Mouse (Mus musculus): ENCODE results near the gene Efcab7. TPM values are rescaled to one million over a fixed set of nuclear protein-coding genes. Genes with fewer than 3 reads are reported as not detected.

Gene Efcab7
- total RNA-seq, 4 experiments from 2014 or later, result 0.34 to 2.0 (median 1.5) TPM

DNA sequence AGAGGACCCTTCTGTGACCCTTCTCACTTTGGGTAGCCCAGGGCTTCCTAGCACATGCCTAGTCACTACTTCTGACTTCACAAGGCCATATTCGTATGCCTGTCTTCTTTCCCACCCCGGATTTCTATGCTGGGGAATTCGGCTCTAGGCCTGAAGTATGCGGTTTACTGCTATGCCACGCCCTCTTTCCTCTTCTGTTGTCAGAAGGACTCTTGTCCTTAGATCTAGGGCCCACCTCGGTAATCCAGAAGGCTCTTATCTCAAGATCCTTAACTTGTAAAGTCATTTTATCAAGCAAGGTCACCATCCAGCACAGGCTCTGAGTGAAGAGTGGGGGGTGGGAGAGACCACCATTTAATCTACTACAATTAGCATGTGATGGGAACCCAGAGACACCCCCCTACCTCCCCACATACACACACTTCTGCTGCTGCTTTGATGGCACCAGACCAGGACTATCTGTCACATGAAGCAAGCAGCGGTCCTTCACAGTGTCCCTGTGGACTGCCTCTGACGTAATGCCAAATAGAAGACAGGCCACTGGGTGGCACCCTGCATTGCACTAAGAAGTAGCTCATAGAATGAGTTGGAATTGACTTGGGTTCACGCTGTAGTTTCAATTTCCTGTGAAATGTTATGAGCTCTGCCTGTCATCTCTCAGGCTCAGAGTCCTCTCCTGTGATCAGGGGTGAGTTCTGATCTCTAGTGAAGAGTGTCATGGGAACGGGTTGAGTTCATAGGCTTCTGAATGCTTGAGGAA, 112.8 kb downstream of the Efcab7 start:
- DNase-seq (ENCODE audit: low spot score in 2 of 2), result peak; percentile 63 to 69

DNA sequence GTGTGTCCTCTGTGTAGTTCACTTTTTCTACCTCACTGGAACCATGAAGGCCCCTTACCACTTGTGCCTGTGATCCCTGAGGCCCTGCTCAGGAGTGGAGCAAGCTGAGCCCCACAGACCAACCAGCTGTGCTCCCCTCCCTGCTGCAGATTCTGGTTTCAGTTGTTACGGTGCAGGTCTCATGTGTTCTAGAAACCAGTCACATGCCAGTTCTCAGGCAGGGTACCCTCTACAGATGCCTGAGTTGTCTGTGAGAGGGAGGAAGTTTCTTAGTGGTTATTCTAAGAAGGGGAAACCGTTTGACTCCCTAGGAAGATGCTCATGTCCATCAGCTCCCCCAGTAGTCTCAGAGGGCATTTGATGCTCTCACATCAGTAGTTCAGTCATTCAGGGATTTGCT, 115.6 kb downstream of the Efcab7 start:
- DNase-seq (ENCODE audit: low spot score in 2 of 2), result no peak

DNA sequence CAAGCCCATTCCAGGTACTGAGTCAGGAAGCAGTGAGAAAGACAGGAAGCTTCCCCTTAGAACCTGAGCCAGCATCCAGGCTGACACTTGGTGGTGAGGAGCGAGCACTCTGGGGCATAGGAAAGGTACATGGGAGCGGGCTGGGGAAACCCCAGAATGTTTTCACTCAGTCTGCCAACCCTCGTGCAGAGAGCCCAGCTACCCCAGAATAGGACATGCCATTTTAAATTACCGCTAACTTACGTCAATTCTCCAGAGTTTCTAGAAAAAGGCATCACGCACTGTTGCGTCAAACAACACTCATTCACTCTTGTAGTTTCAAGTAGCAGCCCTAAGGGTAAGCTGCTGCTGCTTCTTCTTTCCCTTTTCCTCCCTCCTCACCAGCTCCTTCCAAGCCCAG, 116.0 kb downstream of the Efcab7 start:
- DNase-seq (ENCODE audit: low spot score in 2 of 2), result no peak

DNA sequence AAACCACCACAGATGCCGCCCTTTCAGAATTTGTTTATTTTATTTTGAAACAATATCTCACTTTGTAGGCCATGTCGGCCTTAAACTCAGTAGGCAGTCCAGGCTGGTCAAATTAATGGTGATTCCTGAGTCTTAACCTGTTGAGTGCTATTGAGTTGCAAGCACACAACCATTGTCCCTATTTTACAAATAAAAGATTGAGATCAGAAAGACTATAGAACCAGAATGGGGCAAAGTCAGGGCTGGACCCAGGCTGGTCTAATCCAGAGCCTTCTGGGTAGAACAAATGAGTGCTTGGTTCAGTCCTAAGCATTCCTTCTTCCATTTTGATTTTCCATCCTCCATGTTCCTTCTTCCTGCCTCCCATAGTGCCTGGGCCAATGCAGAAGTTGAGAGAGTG, 117.5 kb downstream of the Efcab7 start:
- no peak for DNase-seq (ENCODE audit: low spot score in 2 of 2)

DNA sequence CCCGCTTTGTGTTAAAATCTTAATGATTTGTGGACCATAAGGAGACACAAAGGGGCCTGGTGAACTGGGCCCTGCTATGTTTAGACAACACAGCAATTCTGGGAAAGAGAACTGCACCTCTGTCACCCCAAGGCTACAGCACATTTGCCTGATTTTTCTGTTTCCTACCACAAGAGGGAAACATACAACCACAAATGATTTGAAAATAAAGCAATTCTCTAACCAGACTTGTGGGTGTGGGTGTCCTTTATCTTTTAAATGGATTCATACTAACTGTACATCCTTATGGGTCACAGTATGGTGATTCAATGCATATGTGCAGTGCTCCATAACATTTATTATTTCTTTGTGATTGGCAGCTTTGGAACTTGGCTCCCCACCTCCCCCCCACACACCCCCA, 118.2 kb downstream of the Efcab7 start:
- no peak for DNase-seq (ENCODE audit: low spot score in 2 of 2)

DNA sequence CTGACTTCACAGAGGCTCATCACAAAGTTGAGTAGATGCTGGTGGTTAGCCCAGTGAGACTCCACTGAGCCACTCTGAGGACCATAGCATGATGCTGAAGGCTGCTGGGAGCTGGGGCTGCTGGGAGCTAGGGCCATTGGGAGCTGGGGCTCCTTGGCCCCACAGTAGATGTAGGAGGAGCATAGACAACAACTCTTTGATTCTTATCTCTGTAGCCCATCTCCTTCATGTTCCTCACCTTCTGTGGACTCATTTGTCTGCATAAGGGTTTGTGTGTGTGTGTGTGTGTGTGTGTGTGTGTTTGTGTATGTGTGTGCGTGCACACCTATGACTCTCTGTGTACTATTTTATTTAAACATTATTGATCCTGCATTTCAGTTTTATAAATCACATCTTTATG, 118.9 kb downstream of the Efcab7 start:
- no peak for DNase-seq (ENCODE audit: low spot score in 2 of 2)

DNA sequence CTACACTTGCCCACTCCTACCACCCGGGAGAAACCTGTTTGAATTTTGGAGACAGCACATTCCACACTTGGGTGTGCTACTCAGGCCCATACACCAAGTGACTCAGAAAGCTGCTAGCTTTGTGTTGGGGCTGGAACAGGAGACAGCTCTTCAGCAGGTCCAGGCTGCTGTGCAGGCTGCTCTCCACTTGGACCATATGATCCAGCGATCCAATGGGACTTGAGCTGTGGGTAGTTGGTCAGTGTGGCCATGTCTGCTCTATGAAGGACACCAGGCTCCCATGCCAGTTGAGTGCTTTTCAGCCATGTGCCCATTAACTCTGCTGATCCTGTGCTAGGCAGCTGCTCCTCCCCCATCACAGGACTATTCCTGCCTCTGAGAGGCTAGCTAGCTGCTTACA, 124.9 kb downstream of the Efcab7 start:
- no peak for DNase-seq (ENCODE audit: low spot score in 2 of 2)

DNA sequence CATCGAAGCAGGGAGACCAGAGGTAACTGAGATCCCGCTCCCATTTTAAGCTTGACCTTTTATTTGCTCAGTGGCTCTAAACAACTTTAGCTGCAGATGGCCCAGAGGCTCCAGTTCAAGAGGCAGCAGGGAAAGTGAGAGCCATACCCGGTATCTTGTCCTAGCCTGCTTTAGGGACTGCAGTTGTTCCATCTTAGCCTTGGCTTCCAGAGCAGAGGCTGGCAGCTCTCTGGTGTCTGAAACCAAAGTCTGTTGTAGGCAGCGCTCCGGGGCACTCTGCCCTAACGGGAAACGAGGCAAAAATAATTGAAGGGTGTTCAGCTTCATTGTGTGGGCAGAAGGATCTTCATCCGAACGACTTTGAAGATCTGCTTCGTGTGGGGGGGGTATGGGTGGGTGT, 126.4 kb downstream of the Efcab7 start:
- peak; percentile 70 to 78 for DNase-seq (ENCODE audit: low spot score in 2 of 2)

DNA sequence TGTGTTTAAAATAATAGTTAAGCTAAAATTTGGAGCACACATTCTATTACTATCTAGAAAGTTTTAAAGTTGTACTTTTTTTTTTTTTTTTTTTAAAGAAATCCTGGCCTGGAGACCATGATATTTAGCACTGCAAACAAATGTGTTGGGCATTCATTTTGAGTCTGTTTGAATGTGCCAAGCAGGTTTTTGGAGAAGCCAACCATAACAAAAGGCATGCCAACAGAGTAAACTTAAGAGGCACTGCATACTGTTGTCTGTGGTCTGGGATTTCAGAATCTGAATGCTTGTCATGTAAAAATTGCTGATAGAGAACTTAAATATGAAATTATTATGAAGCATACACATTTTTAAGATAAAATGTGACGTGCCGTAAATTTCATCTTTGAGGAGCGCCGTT, 128.2 kb downstream of the Efcab7 start:
- DNase-seq (ENCODE audit: low spot score in 2 of 2), result no peak

DNA sequence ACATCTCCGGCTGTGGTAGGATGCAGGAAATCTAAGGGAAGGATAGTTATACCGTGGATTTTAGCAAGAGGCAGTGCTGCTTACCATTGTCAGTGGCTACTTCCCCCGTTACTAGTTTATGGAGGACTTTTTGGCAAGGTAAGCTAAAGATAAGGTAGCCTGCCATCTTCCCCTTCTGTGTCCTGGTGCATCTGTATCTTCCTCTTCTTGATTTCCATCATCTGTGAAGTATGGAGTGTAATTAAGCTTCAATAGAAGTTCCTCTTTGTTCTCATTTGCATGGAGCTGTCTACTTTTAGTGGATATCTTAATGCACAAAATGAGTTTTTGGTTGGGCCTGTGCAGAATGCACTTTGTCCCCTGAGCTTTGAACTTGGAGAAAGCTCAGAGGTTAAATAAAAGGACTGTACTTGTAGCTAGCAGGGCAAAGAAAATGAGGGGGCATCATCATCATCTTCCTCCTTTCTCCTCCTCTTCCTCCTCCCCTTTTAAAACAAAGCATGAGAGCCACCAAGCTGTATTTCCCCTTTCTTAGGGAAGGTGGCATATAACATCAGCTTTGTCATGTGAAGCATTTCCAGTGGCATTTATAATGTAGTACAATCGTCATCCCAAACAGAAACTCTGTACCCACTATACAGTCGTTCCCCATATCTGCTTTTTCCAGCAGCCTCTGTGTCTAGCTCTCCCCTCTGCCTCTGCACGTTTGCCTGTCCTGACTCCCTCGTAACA, 129.3 kb downstream of the Efcab7 start:
- no peak for DNase-seq (ENCODE audit: low spot score in 2 of 2)

DNA sequence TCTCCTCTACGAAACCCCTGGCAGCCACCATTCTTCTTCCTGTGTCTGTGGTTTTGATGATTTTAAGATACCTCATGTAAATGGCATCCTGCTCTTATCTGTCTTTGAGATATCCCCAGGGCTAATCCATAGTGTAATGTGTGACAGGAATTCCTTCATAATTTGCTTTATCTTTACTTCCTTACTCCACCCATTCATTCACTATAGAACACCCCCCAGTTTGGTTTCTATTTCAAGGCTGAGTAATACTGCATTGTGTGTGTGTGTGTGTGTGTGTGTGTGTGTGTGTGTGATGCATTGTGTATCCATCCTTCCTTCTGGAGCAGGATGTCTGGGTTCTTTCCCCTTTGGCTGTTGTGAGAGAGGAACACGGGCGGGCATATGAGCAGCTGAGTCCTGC, 130.3 kb downstream of the Efcab7 start:
- DNase-seq (ENCODE audit: low spot score in 2 of 2), result no peak

Other genes with a start within 250 kb of the Efcab7 start
- gene Foxd3, start 172.9 kb upstream of the Efcab7 start, total RNA-seq (2022), result 1 to 10 TPM in 3 of 4 experiments, under 1 TPM in 1; 0.79 to 1.5 (median 1.2) TPM
- gene Alg6, start 113.5 kb upstream of the Efcab7 start, total RNA-seq (2022), result 1 to 10 TPM; 4.3 to 8.4 (median 6.1) TPM
- 1,000 to 10,000 TPM; 1,246 to 1,471 (median 1,386) TPM for gene Pgm1, start 100.2 kb downstream of the Efcab7 start, total RNA-seq (2022)
- 1 to 10 TPM; 3.4 to 7.5 (median 5.4) TPM for gene Itgb3bp, start 100.6 kb downstream of the Efcab7 start, total RNA-seq (2022)

Data from gastrocnemius, adult 8-10 months (tissue).